Mouse (Mus musculus) frontal cortex, adult (tissue): Measurements from ENCODE around the gene Olfr901.
"Not testable (repeated sequence)": the region's sequence is repeated elsewhere in the genome, so short reads cannot be mapped to it uniquely, and the experiment has no call there.

Experiments used
- ATAC-seq: cut with Nextera tagmentation; 2 replicates; pipeline ENCODE4 v1.9.2; 2017; ENCODE audit warnings: mild to moderate bottlenecking, moderate library complexity, mixed read lengths; ENCODE audit not compliant: low TSS enrichment

Gene Olfr901

DNA sequence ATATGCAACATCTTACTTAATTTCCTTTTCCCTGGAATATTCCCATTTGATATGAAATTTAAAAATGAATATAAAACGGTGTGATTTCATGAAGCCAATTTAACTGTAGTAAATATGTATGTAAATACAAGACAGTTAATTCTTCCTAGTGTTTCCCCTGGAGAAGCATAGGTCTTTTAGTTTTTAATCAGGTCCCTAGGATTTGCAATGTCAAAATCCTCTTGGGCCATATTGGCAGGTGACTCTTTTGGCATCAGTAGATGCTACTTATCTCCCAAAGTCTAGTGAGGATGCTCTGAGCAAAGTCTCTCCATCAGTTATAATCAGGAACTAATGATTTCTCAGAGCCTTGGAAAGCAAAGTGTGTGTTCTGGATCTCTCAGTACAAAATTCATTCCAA, at the start of gene Olfr901:
Gene Olfr901 (plus strand): TSS at position 301 of the 400 bp plus-strand sequence.
- ATAC-seq = no peak

GRCm38 (mm10) chr9:38401398-38401797, 27.9 kb upstream of the Olfr901 start, which contains the start of gene Olfr147:
Gene Olfr147, plus strand, starts transcription at chr9:38401698.
- no peak for ATAC-seq

DNA sequence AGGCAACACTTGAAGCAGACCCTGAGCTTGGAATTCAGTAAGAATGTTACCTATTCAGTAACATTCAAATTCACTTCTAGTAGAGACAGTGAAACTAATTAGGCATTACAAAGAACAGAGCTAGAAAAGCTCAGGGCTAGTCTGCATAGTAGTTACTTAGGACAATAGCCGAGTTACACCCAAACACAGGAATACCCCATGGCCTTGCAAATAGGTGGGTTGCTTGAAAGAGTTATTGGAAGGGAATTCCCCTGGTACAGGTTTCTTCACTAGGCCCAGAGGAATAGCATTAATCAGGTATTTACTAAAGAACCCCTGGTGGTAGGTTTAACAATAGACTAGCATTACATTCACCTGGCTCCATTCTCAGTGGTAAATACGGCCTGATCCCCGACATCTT, 21.8 kb upstream of the Olfr901 start:
- not testable (repeated sequence) for ATAC-seq

- not testable (repeated sequence) for ATAC-seq
Measured at GRCm38 (mm10) chr9:38413502-38413901, 15.8 kb upstream of the Olfr901 start.

DNA sequence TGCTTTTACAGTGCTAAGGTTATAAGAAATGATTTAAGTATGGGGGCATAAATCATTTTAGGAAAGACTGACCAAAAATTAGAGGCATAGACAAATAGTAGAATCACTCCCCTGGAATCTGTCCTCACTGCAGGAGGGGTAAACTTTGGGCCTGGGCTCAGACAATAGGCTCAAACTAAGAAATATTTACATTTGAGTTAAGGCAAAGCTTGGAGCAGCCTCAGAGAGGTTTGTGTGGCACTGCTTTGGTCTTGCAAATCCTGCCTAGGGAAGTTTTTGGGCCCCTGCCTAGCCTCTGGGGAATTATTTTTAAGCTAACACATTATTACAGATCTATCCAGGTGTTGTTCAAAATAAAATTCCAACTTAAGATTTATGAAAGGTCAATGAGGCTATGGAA, 5.5 kb upstream of the Olfr901 start:
- ATAC-seq = no peak

- ATAC-seq = no peak
Measured at GRCm38 (mm10) chr9:38427026-38427425, 2.2 kb upstream of the Olfr901 start.

DNA sequence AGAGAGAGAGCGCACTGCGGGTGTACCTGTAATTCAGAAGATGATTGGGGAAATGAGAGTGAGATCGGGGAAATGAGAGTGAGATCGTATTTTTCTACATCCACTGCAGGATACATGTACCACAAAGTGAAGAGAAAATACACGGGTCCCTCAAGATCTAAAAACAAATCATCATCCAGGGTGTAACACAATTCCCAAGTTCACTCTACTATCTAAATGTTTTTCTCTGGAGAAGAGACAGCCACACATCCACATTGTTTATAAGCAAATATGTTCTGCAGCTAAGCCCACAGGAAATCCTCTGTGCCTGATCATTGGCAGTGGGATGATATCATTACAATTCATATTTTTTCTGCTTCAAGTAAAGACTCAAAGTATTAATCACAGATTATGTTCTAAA, 18.1 kb downstream of the Olfr901 start, which contains the start of gene Olfr902:
Gene Olfr902 (plus strand): TSS at position 301 of the 400 bp plus-strand sequence.
- ATAC-seq = no peak

- no peak for ATAC-seq
Measured at GRCm38 (mm10) chr9:38462844-38463243, 33.6 kb downstream of the Olfr901 start, which contains the start of gene Olfr904. Gene Olfr904, plus strand, starts transcription at chr9:38463144.

- no peak for ATAC-seq
Measured at GRCm38 (mm10) chr9:38470807-38471206, 41.6 kb downstream of the Olfr901 start, which contains the start of gene Olfr905. Gene Olfr905, plus strand, starts transcription at chr9:38471107.
